Comparison of ENCODE assay signal across 15 mouse cellular contexts in genomic region chr19:21719206-21719605, GRCm38 (mm10).
"Had no signal": no experiment of that assay in that cellular context is flagged by ENCODE, and none has a peak within 500 bp of the region (broad histone marks: within the 10 kb centered on the region; RNA-seq: fewer than 3 reads in every experiment).

No protein-coding gene starts in this region.

- DNase-seq: lung, adult 2 months; lung, postnatal 14 days; lung, postnatal 36 days; right cerebral cortex, postnatal 14 days; thymus, adult 2 months; thymus, postnatal 25 days; thymus, postnatal 4 days had no signal

- H3K27me3 ChIP-seq: lung, embryonic 15.5 days; megakaryocyte, embryonic 14.5 days; midbrain, embryonic 13.5 days; midbrain, embryonic 15.5 days; neural tube, embryonic 12.5 days; stomach, embryonic 15.5 days had no signal

- H3K9ac ChIP-seq: lung, embryonic 15.5 days; midbrain, embryonic 13.5 days; midbrain, embryonic 15.5 days; neural tube, embryonic 12.5 days; stomach, embryonic 15.5 days had no signal

- H3K36me3 ChIP-seq: lung, embryonic 15.5 days; midbrain, embryonic 13.5 days; midbrain, embryonic 15.5 days; neural tube, embryonic 12.5 days; stomach, embryonic 15.5 days had no signal

- H3K27ac ChIP-seq: lung, embryonic 15.5 days; macrophage; midbrain, embryonic 13.5 days; midbrain, embryonic 15.5 days; neural tube, embryonic 12.5 days; stomach, embryonic 15.5 days; stomach, postnatal 0 days had no signal

- H3K4me1 ChIP-seq: stomach, embryonic 15.5 days had no signal

- H3K4me3 ChIP-seq: lung, embryonic 15.5 days; megakaryocyte, embryonic 14.5 days; midbrain, embryonic 13.5 days; midbrain, embryonic 15.5 days; neural tube, embryonic 12.5 days; stomach, embryonic 15.5 days had no signal
